Mouse (Mus musculus): ENCODE results near the gene Aes.

The Aes gene

GRCm38 (mm10) chr10:81544296-81545160 is 14.8 kb upstream of the Aes start:
- DNase-seq (ENCODE audit: low spot score in 2 of 2) = peak in 1 of 2 experiments; percentile 50

- peak; percentile 99 to 100 for DNase-seq (ENCODE audit: low spot score in 2 of 2)
These were observed 14.0 kb upstream of the Aes start, which contains the start of gene Gna11 for GRCm38 (mm10) chr10:81545161-81545747. Gene Gna11, minus strand, starts transcription at chr10:81545190.

GRCm38 (mm10) chr10:81546332-81546731 is 13.0 kb upstream of the Aes start:
- no peak for DNase-seq (ENCODE audit: low spot score in 2 of 2)

GRCm38 (mm10) chr10:81546788-81547571 is 12.3 kb upstream of the Aes start:
- no peak for DNase-seq (ENCODE audit: low spot score in 2 of 2)

GRCm38 (mm10) chr10:81548944-81549343 is 10.3 kb upstream of the Aes start:
- no peak for DNase-seq (ENCODE audit: low spot score in 2 of 2)

- peak in 1 of 2 experiments; percentile 49 for DNase-seq (ENCODE audit: low spot score in 2 of 2)
These were observed 9.0 kb upstream of the Aes start for GRCm38 (mm10) chr10:81550257-81550656.

- peak; percentile 92 to 93 for DNase-seq (ENCODE audit: low spot score in 2 of 2)
These were observed 7.6 kb upstream of the Aes start for GRCm38 (mm10) chr10:81551597-81552102.

- peak in 1 of 2 experiments; percentile 42 for DNase-seq (ENCODE audit: low spot score in 2 of 2)
These were observed 6.1 kb upstream of the Aes start for GRCm38 (mm10) chr10:81553232-81553631.

DNA sequence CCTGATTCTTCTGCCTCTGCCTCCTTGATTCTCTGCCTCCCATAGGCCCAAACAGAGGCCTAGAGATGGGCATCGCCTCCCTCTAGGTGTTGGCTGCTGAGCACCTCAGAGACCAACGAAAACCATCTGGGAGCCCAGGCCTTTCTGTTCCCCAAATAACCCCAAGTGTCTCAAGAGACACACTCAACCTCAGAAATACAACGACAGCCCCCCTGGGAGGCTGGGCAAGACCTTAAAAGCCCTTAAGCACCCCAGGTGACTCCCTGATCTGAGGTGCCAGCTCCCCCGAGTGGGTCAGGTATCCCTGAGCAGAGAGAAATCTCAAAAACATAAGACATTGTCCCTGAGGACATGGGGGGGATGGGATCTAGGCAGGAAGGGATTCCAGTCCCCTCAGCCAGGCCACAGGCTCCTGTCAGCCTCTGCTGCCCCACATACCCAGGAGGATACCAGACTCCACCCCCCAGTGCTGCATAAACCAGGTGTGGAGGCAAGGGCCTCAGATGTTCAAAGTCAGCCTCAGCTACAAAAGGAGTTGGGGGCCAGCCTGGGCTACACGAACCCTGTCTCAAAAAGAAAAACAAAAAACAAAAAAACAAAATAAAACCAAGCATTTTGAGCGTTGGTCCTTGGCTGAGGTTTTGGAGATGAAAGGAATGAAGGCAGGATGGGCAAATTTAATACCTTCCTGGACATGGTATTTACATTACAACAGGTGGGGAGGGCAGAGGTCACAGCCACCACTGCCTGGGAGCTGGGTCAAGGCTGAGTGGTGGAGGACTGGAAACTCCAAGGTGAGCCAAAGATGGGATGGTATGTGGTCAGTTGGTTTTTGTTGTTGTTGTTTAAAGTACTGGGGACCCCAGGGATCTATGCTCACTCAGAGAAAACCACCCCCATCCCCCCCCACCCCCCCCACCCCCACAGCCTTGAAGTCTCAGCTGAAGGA is 5.2 kb upstream of the Aes start:
- peak in 1 of 2 experiments; percentile 44 for DNase-seq (ENCODE audit: low spot score in 2 of 2)

DNA sequence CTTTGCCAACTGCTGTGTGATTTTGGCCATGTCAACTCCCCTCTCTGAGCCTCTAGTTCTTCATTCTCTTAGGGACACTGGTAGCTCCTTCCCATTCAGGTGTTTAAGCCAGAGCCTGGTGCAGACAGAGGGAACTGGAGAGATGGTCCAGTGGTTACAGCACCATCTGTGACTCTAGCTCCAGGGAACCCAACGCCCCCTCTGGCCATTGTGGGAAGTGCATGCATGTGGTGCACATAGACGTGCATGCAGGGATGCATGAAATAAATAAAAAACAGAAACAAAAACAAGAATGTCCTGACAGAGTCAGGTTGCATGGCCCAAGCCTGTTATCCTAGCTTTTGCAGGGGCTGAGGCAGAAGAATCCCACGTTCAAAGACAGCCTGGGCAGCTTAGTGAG is 3.0 kb upstream of the Aes start:
- no peak for DNase-seq (ENCODE audit: low spot score in 2 of 2)

DNA sequence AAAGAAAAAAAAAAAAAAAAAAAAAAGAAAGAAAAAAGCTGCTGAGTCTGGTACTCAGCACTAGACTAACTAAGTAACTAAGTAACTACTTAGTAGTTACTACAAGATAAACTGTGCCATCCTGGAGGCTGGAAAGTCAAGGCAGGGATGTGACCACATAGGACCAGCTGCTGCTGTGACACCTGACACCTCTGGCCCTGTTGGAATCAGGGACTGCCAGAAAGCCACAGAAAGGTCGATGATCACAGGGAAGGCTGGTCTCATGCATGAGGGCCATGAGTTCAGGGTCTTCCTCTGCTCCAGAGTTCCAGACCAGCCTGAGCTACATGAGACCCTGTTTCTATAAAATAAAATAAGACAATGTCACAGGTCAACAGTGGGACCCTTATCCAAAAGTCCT is 1.8 kb upstream of the Aes start:
- no peak for DNase-seq (ENCODE audit: low spot score in 2 of 2)

DNA sequence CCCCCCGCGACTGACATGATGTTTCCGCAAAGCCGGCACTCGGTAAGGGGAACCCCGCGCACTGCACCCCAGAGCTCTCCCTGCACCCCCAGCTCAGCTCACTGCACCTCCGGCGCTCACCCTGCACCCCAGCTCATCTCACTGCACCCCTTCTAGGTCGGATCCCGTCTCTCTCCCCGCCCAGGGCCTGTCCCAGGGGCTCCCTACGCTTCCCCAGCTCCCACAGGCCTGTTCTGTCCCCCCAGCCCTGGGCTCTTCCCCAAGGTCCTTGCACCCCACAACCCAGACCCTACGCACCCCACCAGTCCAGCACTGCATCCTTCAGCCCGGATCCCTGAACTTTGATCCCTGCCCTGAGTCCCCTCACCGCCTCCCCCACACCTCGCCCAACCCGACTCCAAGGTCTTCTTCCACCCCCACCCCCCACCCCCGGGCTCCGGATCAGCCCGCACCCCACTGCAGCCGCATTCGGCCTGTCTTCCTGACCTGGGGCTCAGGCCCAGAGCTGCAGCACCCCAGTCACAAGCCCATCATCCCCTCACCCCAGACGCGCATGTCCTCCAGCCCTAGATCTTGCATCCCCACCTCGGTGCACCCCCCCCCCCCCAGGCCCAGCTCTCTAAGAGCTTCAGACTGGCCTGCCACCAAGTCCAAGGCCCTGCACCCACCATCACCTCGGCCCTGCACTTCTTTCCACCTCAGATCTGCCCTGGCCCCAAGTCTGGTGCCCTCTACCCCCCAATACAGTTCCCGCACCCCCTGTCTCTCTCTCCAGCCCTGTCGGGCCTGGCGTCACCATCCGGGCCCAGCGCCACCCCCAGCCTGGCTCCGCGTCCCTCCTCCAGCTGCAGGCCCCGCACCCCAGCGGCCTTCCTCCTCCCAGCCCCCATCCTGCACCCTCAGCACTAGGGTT is 595 bp downstream of the Aes start:
- peak; percentile 80 to 83 for DNase-seq (ENCODE audit: low spot score in 2 of 2)

DNA sequence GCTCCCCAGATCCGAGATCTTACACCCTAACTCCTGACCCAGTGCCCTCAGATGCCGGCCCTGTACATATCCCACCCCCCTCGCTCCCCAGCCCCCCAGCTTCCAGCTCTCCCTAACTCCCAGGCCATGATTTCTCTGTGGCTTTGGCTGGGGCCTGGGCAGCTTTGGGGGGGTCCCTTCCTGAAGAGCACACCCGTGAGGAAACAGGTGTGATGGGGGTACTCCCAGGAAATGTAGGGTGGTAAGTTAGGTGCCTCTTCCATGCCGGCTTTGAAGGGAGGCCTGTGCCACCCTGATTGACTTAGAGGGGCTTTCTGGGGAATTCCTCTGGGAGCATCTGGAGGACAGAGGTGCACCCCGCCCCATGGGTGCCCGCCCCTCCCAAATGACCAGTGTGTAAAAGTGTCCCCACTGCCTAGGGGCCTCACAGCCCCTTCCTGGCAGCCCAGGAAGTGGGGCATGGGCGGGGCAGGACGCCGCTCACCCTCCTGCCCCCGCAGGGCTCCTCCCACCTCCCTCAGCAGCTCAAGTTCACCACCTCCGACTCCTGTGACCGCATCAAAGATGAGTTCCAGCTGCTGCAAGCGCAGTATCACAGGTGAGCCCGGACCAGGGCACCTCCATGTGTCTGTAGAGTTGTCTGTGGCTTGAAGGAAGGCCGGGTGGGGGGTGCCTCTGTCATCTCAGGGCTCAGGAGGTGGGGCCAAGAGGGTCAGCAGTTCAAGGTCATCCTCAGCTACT is 1.6 kb downstream of the Aes start:
- peak in 1 of 2 experiments; percentile 59 for DNase-seq (ENCODE audit: low spot score in 2 of 2)

GRCm38 (mm10) chr10:81562411-81562810 is 3.1 kb downstream of the Aes start:
- DNase-seq (ENCODE audit: low spot score in 2 of 2) = no peak

GRCm38 (mm10) chr10:81563481-81563880 is 4.2 kb downstream of the Aes start:
- no peak for DNase-seq (ENCODE audit: low spot score in 2 of 2)

DNA sequence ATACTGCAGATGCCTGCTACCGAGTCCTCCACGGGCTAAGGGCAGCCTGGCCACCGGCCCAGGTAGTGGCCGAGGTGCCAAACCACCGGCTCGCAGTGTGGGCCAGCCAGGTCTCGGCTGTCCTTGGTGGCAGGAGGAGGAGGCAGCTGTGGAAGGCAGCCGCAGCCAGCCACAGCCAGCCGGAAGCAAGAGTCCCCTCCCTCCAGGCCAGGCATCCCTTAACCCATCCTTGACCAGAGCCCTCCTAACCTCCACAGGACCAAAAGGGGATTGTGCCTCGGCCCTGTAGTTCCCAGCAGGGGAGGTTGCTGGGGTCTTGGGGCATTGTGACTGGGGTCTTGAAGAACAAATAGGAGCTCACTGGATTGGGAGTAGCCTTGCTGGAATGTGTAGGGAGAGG is 4.9 kb downstream of the Aes start:
- DNase-seq (ENCODE audit: low spot score in 2 of 2) = no peak

GRCm38 (mm10) chr10:81564734-81565133 is 5.4 kb downstream of the Aes start:
- DNase-seq (ENCODE audit: low spot score in 2 of 2) = peak in 1 of 2 experiments; percentile 64

DNA sequence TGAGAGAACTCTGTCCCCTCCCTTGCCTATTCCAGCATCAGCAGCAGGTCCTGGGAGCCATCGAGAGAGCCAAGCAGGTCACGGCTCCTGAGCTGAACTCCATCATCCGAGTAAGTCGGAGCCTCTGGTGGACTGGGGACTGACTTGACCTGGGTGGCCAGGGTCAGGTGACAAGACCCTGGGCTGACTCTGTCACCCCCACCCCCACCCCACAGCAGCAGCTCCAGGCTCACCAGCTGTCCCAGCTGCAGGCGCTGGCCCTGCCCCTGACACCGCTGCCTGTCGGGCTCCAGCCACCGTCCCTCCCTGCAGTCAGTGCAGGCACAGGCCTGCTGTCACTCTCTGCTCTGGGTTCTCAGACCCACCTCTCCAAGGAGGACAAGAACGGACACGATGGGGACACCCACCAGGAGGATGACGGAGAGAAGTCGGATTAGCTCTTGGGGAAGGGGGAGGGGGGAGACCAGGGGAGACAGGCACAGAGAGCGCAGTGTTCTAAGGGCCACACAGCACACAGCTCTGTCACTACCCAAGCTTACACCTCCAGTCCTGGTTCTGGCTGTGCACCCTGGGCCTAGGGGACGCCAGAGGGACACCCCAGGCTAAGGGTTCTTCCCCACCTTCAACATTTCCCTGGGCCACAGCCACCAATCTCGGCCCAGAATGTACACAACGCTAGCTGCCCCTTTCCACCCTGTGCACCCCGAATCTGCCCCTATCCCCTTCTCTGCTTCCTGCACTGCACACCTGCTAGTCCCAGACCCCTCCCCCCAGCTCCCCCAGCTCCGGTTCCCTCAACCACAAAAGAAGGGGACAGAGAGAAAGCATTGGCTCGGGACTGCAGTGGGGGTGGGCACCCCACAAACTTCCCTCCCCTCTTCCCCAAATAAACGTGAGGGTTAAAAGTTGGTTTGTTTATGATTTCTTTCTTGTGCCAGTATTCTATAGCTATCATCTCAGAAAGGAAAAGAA is 6.3 kb downstream of the Aes start:
- DNase-seq (ENCODE audit: low spot score in 2 of 2) = no peak

Measured in right cerebral cortex, postnatal 10 days (tissue).